Mouse (Mus musculus): ENCODE data around the gene Rara. TPM values are rescaled to one million over a fixed set of nuclear protein-coding genes. Genes with fewer than 3 reads are reported as not detected.
A peak's percentile ranks its signal among the peaks of the same experiment; 100 is the strongest.

Gene Rara
- polyA plus RNA-seq, 1 experiment from 2014 or later, result 44.7 TPM

DNA sequence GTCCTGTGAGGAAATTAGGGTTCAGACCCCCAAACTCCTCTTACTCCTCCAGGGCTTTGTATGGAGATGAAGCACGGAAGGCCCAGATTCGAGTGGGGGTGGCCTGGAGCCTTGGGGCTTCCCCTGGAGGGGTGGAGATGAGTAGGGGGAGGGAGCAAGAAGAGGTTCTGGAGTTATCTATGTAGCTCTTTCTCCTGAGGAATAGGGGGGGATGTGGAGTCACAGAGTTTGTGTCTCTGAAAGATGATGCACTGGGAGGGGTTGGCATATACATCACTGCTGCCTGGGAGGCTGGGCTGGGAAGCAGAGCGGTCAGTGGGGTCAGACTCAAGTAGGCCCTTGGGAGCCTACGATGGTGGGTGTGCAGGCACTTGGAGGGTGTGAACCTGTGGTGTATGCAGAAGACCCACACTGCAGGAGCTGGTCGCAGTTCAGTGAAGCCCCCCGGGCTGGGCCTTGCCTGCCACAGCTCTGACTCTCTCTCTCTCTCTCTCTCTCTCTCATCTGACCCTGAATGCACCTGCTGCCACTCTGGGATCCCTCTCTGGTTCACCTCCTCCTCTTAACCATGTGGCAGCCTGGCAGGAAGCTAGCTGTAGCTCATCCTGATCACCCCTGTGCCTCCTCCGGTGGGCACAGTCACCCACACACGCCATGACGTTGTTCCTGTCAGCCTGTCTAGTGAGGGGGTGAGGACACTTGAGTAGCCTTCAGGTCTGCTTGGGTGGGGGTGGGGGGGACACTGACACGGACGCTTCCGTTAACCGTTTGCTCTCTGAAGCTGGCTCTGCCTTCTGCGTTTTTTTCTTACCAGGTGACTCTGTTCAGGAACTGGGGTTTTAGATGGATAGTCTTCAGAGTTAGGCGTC lies 11.7 kb downstream of the Rara start:
- 27% methylated on average over 15 of the region's 15 CpGs for WGBS
- peak overlapping the region; percentile 93 for H3K9ac ChIP-seq
- H3K4me3 ChIP-seq, result peak overlapping the region; percentile 78
- peaks cover 5% of the 10 kb centered on the region; the same call in 1 of the 2 replicates for H3K36me3 ChIP-seq
- no peaks in the 10 kb centered on the region for H3K9me3 ChIP-seq
- H3K4me1 ChIP-seq, result peaks cover 86% of the 10 kb centered on the region
- H3K27me3 ChIP-seq, result no peaks in the 10 kb centered on the region
- no peak for ATAC-seq (ENCODE audit: insufficient number of reproducible peaks, insufficient read depth, low FRiP score, low TSS enrichment, low read depth)
- peak overlapping the region; percentile 100 for H3K27ac ChIP-seq
- H3K4me2 ChIP-seq, result peak overlapping the region; percentile 91

DNA sequence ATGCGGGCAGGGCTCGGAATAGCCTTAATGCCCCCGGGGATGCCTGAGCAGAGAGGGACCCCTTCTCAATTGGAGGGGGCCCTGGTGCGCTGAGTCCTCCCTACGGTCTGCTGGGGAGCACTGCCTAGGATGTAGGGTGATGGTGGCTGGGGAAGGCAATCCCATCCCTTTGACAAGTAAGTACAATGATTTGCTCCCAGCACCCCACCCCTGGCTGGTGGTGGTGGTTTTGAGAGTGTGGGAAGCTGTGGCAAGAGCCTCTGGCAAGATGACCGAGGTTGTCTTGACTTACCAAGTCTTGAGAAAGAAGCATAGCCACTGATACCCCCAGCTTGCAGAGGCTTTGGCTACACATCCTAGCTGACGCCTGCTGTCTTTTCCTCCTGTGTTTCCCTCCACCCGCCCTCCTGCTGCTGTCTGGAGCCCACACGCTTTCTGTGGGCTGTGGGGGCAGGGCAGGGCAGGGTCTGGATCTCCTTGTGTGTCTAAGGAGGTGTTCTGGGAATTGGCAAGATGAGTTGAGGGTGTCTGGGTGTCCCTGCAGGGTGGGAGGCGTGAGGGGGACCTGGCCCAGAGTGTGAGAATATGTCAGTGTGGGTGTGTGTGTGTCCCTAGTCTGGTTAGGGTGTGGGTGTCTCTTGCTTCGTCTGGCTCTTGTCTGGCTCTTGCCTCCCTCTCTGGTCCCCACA lies 12.5 kb downstream of the Rara start:
- Histone ChIP-seq H3K4me1 (peaks cover 88% of the 10 kb centered on the region), H3K4me2 (peak overlapping the region; percentile 91), H3K9ac (peak overlapping the region; percentile 93), H3K27ac (peak overlapping the region; percentile 100), H3K9me3 (no peaks in the 10 kb centered on the region), H3K4me3 (peak overlapping the region; percentile 78), H3K27me3 (no peaks in the 10 kb centered on the region), H3K36me3 (peaks cover 3% of the 10 kb centered on the region; the same call in 1 of the 2 replicates)
- 24% methylated on average over 11 of the region's 11 CpGs for WGBS
- ATAC-seq (ENCODE audit: insufficient number of reproducible peaks, insufficient read depth, low FRiP score, low TSS enrichment, low read depth), result no peak

DNA sequence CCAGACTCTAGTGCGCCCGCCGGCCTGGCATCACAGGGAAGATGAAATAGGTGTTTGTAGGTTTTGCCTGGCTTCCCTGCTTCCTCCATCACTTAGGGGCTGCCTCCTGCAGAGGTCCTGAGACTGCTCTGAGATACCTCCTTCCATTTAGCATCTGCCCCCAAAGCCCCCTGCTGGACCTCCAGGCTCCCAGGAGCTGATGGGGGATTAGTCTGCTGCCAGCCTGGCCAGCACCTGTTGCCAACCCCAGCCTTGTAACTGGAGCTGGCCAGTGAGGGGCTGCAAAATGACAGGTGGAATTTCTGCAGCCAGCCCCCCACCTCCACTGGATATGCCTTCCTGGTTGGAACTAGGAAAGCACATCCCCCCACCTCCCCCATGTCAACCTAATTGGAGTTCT lies 13.2 kb downstream of the Rara start:
- peak overlapping the region; percentile 78 for H3K4me3 ChIP-seq
- 16% methylated on average over 3 of the region's 3 CpGs for WGBS
- ATAC-seq (ENCODE audit: insufficient number of reproducible peaks, insufficient read depth, low FRiP score, low TSS enrichment, low read depth), result no peak
- peak overlapping the region; percentile 91 for H3K4me2 ChIP-seq
- H3K9ac ChIP-seq, result peak overlapping the region; percentile 93
- no peaks in the 10 kb centered on the region for H3K9me3 ChIP-seq
- peaks cover 89% of the 10 kb centered on the region for H3K4me1 ChIP-seq
- no peaks in the 10 kb centered on the region; the same call in 1 of the 2 replicates for H3K36me3 ChIP-seq
- no peaks in the 10 kb centered on the region for H3K27me3 ChIP-seq
- peak overlapping the region; percentile 100 for H3K27ac ChIP-seq

DNA sequence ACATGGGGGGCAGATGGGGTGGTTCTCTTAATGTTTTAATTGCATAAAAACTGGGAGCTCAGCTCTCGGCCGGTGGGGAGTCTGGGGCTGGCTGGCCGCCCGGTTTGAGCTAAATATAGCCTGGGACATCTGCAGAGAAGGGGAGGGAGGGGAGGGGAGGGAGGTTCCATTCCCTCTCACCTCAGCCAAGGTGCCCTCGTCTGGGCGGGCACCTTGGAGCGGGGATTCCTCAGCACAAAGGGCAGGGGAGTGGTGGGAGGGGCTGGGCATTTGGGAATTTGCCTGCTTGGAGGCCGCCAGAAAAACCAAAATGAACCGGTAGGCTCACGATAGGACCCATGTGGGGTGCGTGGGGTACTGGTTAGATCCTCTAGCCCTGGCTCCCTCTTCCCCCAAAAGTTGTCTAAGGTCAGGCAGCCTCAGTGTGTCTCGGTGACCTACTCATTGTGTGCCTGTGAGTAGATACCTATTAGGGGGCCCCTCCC lies 13.8 kb downstream of the Rara start:
- peak overlapping the region; percentile 100 for H3K27ac ChIP-seq
- H3K36me3 ChIP-seq, result no peaks in the 10 kb centered on the region; the same call in 1 of the 2 replicates
- peak overlapping the region; percentile 91 for H3K4me2 ChIP-seq
- peak overlapping the region; percentile 61 for H3K9ac ChIP-seq
- H3K27me3 ChIP-seq, result no peaks in the 10 kb centered on the region
- H3K4me3 ChIP-seq, result peak overlapping the region; percentile 78
- WGBS, result 3% methylated on average over 12 of the region's 12 CpGs
- H3K9me3 ChIP-seq, result no peaks in the 10 kb centered on the region
- H3K4me1 ChIP-seq, result peaks cover 89% of the 10 kb centered on the region
- ATAC-seq (ENCODE audit: insufficient number of reproducible peaks, insufficient read depth, low FRiP score, low TSS enrichment, low read depth), result no peak

DNA sequence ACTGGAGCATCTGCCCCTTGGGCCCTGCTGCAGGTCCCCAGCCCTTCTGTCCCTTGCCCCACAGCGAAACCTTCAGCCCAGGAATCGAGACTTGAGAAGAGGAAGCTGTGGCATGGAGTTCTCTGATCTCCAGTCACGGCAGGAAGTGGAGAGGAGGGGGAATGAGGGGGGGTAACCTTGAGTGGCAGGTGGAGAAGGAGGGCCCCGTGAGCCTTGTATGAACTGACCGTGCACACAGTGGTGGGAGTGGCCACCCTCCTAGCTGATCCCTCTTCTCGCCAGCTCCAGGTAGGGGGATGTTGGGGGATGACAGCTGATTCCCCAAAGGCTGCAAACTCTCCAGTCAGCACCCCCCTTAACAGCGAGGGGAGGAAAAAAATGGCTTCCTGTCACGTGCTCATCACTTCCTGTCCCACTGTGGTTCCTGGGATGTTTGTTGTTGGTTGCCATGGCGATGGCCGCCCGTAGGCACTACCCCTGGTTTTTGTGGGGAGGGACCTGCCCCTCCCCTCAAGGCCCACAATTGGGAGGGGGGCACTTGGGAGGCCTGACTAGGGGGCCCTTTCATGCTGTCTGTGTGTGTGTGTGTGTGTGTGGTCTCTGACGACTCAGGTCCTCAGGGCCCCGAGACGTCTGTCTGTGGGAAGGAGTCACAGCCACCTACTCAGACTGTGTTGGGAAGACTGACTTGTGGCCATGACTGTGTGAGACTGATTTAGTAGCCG lies 14.4 kb downstream of the Rara start:
- peak overlapping the region; percentile 100 for H3K27ac ChIP-seq
- peaks cover 85% of the 10 kb centered on the region for H3K4me1 ChIP-seq
- ATAC-seq (ENCODE audit: insufficient number of reproducible peaks, insufficient read depth, low FRiP score, low TSS enrichment, low read depth), result no peak
- 2% methylated on average over 15 of the region's 15 CpGs for WGBS
- H3K9ac ChIP-seq, result peak overlapping the region; percentile 61
- no peaks in the 10 kb centered on the region for H3K27me3 ChIP-seq
- H3K36me3 ChIP-seq, result peaks cover 1% of the 10 kb centered on the region; the same call in 1 of the 2 replicates
- peak overlapping the region; percentile 78 for H3K4me3 ChIP-seq
- H3K9me3 ChIP-seq, result no peaks in the 10 kb centered on the region
- peak overlapping the region; percentile 91 for H3K4me2 ChIP-seq

DNA sequence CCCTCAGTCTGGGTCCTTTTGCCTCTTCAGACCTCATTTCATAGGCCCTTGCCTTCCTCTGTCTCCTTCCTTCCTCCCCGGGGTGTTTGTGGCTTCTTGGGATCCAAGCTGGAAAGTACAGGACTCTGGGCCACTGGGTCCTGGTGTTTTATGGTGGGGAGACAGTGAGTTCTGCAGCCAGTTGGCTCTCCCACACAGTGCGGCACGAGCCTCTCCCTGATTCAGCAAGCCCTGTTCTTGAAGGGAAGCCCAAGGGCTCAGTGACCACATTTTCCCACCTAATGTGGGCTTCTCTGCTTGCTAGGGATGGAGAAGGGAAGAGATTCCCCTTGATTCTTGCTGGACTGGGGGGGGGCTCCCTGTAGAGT lies 14.9 kb downstream of the Rara start:
- Histone ChIP-seq H3K4me1 (peaks cover 88% of the 10 kb centered on the region), H3K4me3 (peak overlapping the region; percentile 78), H3K4me2 (peak overlapping the region; percentile 91), H3K9me3 (no peaks in the 10 kb centered on the region), H3K27ac (peak overlapping the region; percentile 100), H3K36me3 (peaks cover 3% of the 10 kb centered on the region; the same call in 1 of the 2 replicates), H3K9ac (peak overlapping the region; percentile 61), H3K27me3 (no peaks in the 10 kb centered on the region)
- WGBS, result 40% methylated on average over 3 of the region's 3 CpGs
- no peak for ATAC-seq (ENCODE audit: insufficient number of reproducible peaks, insufficient read depth, low FRiP score, low TSS enrichment, low read depth)

DNA sequence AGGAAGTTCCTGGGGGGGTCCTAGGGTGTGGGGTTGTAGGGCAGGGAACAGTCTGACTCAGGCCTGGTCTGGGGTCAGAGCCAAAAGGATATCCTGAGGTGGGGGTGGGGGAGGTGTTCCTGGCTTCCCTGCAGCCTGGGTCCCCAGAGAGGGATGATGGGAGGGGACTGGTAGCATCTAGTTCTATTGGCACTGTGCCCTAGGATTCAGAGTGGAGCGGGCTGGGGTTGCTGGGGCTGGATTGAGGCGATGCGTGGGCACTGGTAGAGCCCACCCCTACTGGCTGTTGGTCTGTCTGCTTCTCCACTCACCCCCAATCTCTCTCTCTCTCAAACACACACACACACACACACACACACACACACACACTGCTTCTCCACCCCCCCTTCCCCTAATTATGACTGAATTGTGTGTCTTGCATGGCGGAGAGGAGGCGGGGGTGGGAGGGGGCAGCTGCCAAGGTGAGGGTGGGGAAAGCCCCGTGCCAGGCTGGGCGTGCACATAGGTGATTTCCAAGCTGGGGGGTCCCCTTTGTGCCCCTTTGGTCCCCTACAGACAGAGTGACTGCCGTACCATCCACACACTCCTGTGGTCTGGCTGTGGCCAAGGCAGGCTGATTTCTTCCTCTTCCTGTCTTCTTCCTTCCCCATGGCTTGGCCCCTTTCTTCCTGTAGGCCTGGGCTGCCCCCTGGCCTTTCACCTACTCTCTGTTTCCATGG lies 15.5 kb downstream of the Rara start:
- Histone ChIP-seq H3K4me1 (peaks cover 94% of the 10 kb centered on the region), H3K4me2 (peak overlapping the region; percentile 91), H3K27ac (peak overlapping the region; percentile 100), H3K27me3 (no peaks in the 10 kb centered on the region), H3K9ac (peak overlapping the region; percentile 61), H3K9me3 (no peaks in the 10 kb centered on the region), H3K4me3 (peak overlapping the region; percentile 78), H3K36me3 (peaks cover 5% of the 10 kb centered on the region)
- WGBS, result 36% methylated on average over 8 of the region's 8 CpGs
- no peak for ATAC-seq (ENCODE audit: insufficient number of reproducible peaks, insufficient read depth, low FRiP score, low TSS enrichment, low read depth)

DNA sequence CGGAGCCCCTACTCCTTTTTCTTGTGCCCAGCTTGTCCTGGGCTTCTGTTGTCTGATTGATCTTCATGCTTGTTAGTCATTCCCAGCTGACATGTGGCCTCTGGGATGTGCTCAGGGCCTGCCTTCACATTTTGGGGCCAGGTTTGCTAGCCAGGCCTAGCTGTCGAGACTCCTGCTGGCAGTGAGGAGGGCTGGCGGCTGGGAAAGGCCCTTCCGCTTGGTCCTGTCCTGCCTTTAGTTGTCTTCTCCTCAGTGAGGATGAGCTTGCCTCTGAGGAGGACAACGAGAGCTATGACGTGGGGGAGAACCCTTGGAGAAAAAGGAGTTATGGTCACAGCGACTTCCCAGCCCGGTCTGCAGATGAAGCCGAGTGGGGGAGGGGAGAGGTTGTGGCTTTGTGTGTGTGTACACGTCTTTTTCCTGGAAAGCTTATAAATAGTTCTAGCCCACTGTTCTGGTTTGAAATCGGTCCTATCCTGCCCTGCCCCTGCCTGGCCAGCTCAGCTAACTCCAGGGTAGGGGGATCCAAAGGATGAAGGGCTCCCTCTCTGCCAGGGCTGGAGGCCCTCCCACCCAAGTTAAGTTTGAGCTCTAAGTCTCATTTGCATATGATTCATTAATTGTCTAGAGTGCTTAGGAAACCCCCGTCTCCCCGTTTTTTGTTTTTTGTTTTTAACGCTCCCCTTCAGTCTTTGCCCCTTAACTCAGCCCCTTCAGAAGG lies 16.3 kb downstream of the Rara start:
- peaks cover 10% of the 10 kb centered on the region for H3K36me3 ChIP-seq
- peak overlapping the region; percentile 100 for H3K27ac ChIP-seq
- no peak overlapping the region for H3K4me3 ChIP-seq
- WGBS, result 30% methylated on average over 14 of the region's 14 CpGs
- ATAC-seq (ENCODE audit: insufficient number of reproducible peaks, insufficient read depth, low FRiP score, low TSS enrichment, low read depth), result no peak
- peak overlapping the region; percentile 91 for H3K4me2 ChIP-seq
- H3K9ac ChIP-seq, result peak overlapping the region; percentile 61
- no peaks in the 10 kb centered on the region for H3K9me3 ChIP-seq
- peaks cover 96% of the 10 kb centered on the region for H3K4me1 ChIP-seq
- no peaks in the 10 kb centered on the region for H3K27me3 ChIP-seq

DNA sequence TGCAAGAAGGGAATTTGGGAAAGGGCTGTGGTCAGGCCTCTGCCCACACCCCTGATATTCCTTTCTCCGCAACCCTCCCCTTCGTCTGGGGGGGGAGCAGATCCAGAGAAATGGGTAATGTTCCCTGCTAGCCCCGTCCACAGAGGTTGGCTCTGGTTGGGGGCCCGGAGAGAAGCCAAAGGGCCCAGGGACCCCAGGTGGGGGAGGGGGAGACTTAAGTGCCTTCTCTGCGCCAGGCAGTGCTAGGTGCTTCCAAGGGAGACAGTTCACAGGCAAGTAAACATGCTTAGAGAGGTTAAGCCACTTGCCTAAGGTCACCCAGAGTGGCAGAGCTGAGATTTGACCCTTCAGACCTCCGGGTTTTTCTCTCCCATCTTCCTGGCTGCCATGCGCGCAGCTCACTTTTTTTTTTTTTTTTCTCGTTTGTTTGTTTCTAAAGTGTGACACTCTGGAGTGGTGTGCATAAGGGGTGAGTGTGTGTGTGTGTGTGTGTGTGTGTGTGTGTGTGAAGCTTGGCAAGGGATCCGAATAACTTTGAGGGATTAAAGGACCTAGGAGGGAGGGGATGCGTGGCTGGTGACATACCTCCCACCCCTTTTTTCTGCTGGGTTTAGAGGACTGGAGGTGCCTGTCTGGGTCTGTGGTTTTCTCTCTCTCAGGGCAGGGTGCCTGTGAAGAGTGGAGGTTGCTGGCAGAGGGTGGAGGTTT lies 17.4 kb downstream of the Rara start:
- 23% methylated on average over 11 of the region's 11 CpGs for WGBS
- Histone ChIP-seq H3K4me2 (peak overlapping the region; percentile 91), H3K4me1 (peaks cover 96% of the 10 kb centered on the region), H3K36me3 (peaks cover 15% of the 10 kb centered on the region), H3K9ac (peak overlapping the region; percentile 27), H3K27me3 (no peaks in the 10 kb centered on the region), H3K4me3 (peak overlapping the region; percentile 21; the same call in 1 of the 2 replicates), H3K27ac (peak overlapping the region; percentile 100), H3K9me3 (no peaks in the 10 kb centered on the region)
- ATAC-seq (ENCODE audit: insufficient number of reproducible peaks, insufficient read depth, low FRiP score, low TSS enrichment, low read depth), result no peak

DNA sequence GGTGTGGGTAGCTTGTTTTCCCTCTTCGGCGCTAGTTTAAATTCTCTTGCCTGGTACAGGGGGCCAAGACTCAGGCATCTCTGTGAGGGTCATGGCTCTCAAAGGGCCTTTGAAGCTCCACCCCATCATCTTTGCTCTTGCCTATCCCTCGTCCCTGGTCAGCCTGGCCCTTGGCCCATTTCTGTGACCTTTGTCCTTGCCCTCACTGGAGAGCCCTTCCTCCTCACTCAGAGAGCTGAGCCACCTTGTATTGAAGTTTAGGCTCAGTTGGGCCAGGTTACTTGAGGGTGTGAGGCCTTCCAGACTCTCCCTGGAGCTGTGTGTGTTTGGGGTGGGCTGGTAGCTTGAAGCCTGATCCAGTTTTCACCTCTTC lies 18.0 kb downstream of the Rara start:
- H3K9ac ChIP-seq, result peak overlapping the region; percentile 27

More for the DNA sequence above, 18.0 kb downstream of the Rara start:
- Histone ChIP-seq H3K4me1 (peaks cover 96% of the 10 kb centered on the region), H3K27me3 (no peaks in the 10 kb centered on the region), H3K4me2 (peak overlapping the region; percentile 91), H3K4me3 (no peak overlapping the region), H3K36me3 (peaks cover 21% of the 10 kb centered on the region), H3K9me3 (no peaks in the 10 kb centered on the region), H3K27ac (peak overlapping the region; percentile 100)
- ATAC-seq (ENCODE audit: insufficient number of reproducible peaks, insufficient read depth, low FRiP score, low TSS enrichment, low read depth), result no peak
- WGBS, result 44% methylated on average over 3 of the region's 3 CpGs
